Comparison of ENCODE assay signal across 15 mouse cellular contexts in genomic region chr17:84137393-84138171, GRCm38 (mm10). TPM values are rescaled to one million over a fixed set of nuclear protein-coding genes. Genes with fewer than 3 reads are reported as not detected.
A peak's percentile ranks its signal among the peaks of the same experiment; 100 is the strongest.
DNase-seq lines count a peak whose midpoint lies in the region; ATAC-seq and TF ChIP-seq lines count a peak whose summit lies in the region.
"Had no signal": no experiment of that assay in that cellular context is flagged by ENCODE, and none has a peak within 500 bp of the region (broad histone marks: within the 10 kb centered on the region; RNA-seq: fewer than 3 reads in every experiment).

No protein-coding gene starts in this region.

- ATAC-seq in stomach, embryonic 15.5 days (ENCODE audit: insufficient read depth, low FRiP score, low read depth) = peak; percentile 42
- ATAC-seq: activated CD4-positive, CD25-positive, alpha-beta regulatory T cell, adult 4 months; forebrain, postnatal 0 days; midbrain, embryonic 15.5 days had no signal

- DNase-seq in liver, adult 2 months (ENCODE audit: extremely low read depth, low read depth, low spot score) = no peak
- DNase-seq in liver = no peak
- DNase-seq in kidney, adult 8-10 months = peak; percentile 79 to 85
- peak; percentile 99 for DNase-seq in large intestine, adult 2 months (ENCODE audit: low read depth, low spot score)
- no peak for DNase-seq in thymus, postnatal 25 days
- DNase-seq in thymus, postnatal 36 days = no peak
- DNase-seq in layer of hippocampus, adult 18-20 months (ENCODE audit: low spot score in 2 of 2) = no peak
- DNase-seq: cerebellum, adult 18-20 months; forebrain, postnatal 0 days; heart, postnatal 14 days; lung, postnatal 14 days had no signal

- peak overlapping the region; percentile 29 for H3K4me2 ChIP-seq in stomach, embryonic 15.5 days
- H3K4me2 ChIP-seq: midbrain, embryonic 15.5 days had no signal

- no peaks in the 10 kb centered on the region for H3K79me2 ChIP-seq in liver, adult 2 months (ENCODE audit: control insufficient read depth, insufficient read depth, low read length)

- TF ChIP-seq CTCF in liver, adult 2 months (IDR thresholded peaks at IDR 0.05; ENCODE audit: low read depth, low read length) = no peak

- H3K36me3 ChIP-seq in liver, adult 2 months (ENCODE audit: control insufficient read depth, insufficient read depth, low read length) = no peaks in the 10 kb centered on the region
- no peaks in the 10 kb centered on the region for H3K36me3 ChIP-seq in stomach, embryonic 15.5 days
- H3K36me3 ChIP-seq: midbrain, embryonic 15.5 days had no signal

- peaks cover 25% of the 10 kb centered on the region for H3K4me1 ChIP-seq in liver, adult 2 months (ENCODE audit: control insufficient read depth, insufficient read depth, low read length)
- H3K4me1 ChIP-seq in stomach, embryonic 15.5 days = peaks cover 36% of the 10 kb centered on the region
- H3K4me1 ChIP-seq: midbrain, embryonic 15.5 days had no signal

- H3K27ac ChIP-seq in liver, adult 2 months (replicated peaks; ENCODE audit: insufficient read depth, low read depth, low read length) = peak overlapping the region; percentile 90
- peak overlapping the region; percentile 82 for H3K27ac ChIP-seq in stomach, embryonic 15.5 days
- H3K27ac ChIP-seq: layer of hippocampus, adult 2 months; midbrain, embryonic 15.5 days had no signal

- H3K9ac ChIP-seq in liver, adult 2 months (ENCODE audit: low read depth, low read length) = peak overlapping the region; percentile 21; the same call in 1 of the 2 replicates
- H3K9ac ChIP-seq in stomach, embryonic 15.5 days = no peak overlapping the region
- H3K9ac ChIP-seq: forebrain, postnatal 0 days; midbrain, embryonic 15.5 days had no signal

- no peaks in the 10 kb centered on the region for H3K27me3 ChIP-seq in liver, adult 2 months (ENCODE audit: control insufficient read depth, insufficient read depth, low read length)
- H3K27me3 ChIP-seq in stomach, embryonic 15.5 days (replicated peaks) = no peaks in the 10 kb centered on the region
- H3K27me3 ChIP-seq: midbrain, embryonic 15.5 days had no signal

- H3K4me3 ChIP-seq in liver, adult 2 months (ENCODE audit: insufficient read depth, low read depth, low read length) = no peak overlapping the region; the same call in 1 of the 2 replicates
- H3K4me3 ChIP-seq in stomach, embryonic 15.5 days (replicated peaks) = no peak overlapping the region
- H3K4me3 ChIP-seq: layer of hippocampus, adult 2 months; midbrain, embryonic 15.5 days had no signal

- H3K9me3 ChIP-seq in stomach, embryonic 15.5 days = no peaks in the 10 kb centered on the region
- H3K9me3 ChIP-seq: midbrain, embryonic 15.5 days had no signal

- WGBS in liver, adult 2 months = 51% methylated on average over 11 of the region's 11 CpGs
- 27% methylated on average over 11 of the region's 11 CpGs for WGBS in large intestine, adult 2 months
- WGBS in stomach, embryonic 15.5 days = 67% methylated on average over 11 of the region's 11 CpGs

- no peak for TF ChIP-seq POLR2A in liver, adult 2 months (IDR thresholded peaks at IDR 0.05; ENCODE audit: extremely low read depth, insufficient read depth, low read length)

RNA-seq across cellular contexts. Expression of gene Zfp36l2, which starts 50.2 kb away (rescaled TPM):
- total RNA-seq in liver, adult 2 months (2014; rRNA removed) = 18.7 and 22.3 TPM in 2 replicates
- 17.3 and 26.5 TPM in 2 replicates for polyA plus RNA-seq in liver, adult 2 months (2012; rRNA removed)
- polyA plus RNA-seq in large intestine, adult 2 months (2012; rRNA removed) = 35.3 and 70.1 TPM in 2 replicates
- polyA plus RNA-seq in stomach, embryonic 15.5 days (2015; fragmentation: Nextera tagmentation; extraction: Ambion mirVana) = 24.6 and 25.7 TPM in 2 replicates
- 10 to 100 TPM; 22.0 to 32.5 TPM for total RNA-seq in layer of hippocampus, adult 18-20 months (2021)

Comparison
In these comparisons a context has a peak if more than half of its experiments do, and no peak if none do; other contexts are left out.
1. DNase-seq: peak in kidney, adult 8-10 months (2 of 2) and large intestine, adult 2 months (single experiment); none in liver, adult 2 months (single experiment), liver (single experiment), thymus, postnatal 25 days (single experiment), thymus, postnatal 36 days (0 of 2) and layer of hippocampus, adult 18-20 months (0 of 2).